Mouse (Mus musculus) E14TG2a.4 (cell line): ENCODE results near the gene Polq.

ENCODE experiments used
- CTCF ChIP-seq: conservative IDR thresholded peaks from 2 replicates; pipeline ENCODE4 v1.5.1; 2014; ENCODE audit warnings: low read length
- NANOG ChIP-seq: IDR thresholded peaks from 2 replicates; pipeline ENCODE4 v1.6.1; 2014; ENCODE audit warnings: borderline replicate concordance, low read length, mixed read lengths

DNA sequence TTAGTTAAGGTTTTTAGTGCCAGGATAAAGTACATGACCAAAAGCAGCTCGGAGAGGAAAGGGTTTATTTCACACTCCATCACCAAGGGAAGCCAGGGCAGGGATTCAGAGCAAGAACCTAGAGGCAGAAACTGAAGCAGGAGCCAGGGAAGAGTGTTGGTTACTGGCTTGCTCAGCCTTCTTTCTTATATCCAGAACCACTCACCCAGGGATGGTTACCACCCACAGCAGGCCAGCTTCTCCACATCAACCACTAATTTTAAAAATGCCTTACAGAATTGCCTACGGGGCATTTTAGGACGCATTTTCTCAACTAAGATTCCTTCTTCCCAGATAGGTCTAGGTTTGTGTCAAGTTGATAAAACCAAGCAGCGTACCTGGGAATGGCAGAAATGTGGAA, 48.2 kb upstream of the Polq start:
- TF ChIP-seq CTCF (no peak), NANOG (no peak)
